Mouse (Mus musculus): ENCODE results near the gene Lrrc74b.
"Not testable (repeated sequence)": the region's sequence is repeated elsewhere in the genome, so short reads cannot be mapped to it uniquely, and the experiment has no call there.

Lrrc74b gene

DNA sequence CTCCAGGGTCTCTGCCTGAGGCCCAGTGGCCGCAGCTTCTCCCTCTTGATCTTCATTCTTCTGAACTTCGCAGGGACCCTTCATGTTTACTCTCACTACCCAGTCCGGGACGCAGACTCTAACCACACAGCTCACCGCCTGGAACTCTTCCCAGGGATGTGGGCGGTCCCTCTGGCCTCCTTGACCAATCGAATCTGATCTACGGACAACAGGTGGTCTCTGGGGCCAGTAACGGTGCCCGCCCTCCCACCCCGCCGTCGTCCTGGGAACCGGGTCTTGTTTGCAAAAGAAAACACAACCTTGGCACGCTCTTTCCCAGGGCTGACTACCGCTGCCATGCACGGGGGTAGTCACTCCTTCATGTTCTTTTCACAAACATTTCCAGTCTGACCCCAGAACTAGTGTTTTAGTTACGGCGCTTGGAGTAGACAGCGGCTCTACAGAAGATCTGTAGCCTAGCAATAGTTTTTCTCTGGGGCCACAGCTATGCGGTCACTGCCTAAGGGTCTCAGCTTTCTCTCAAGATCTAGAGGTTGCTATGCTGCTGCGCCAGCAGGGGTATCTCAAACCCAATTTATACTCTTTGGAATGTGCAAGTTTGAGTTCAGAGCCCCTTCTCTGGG is at the start of gene Lrrc74b:
TSS of gene Lrrc74b (minus strand) at position 120 of the 623 bp plus-strand sequence.
- DNase-seq, result peak; percentile 42

DNA sequence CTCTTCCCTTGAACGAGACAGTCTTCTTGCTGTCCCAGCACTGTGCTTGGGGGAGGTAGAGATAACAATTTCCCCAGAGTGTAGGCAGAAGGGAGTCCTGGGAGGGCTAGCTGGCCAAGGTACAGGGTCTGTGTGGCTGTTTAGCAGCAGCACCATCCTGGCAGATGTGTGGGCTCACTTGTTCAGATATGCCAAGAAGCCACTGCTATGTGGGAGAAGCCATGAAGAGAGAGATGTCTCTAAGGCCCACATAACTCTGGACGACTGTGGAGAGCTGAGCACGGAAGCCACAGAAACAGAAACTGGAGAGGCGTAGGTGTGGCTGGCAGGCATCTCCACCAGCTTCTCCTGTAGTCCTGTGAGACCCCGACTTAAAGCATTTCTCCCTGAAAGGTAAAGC is 44.6 kb upstream of the Lrrc74b start:
- DNase-seq, result no peak

DNA sequence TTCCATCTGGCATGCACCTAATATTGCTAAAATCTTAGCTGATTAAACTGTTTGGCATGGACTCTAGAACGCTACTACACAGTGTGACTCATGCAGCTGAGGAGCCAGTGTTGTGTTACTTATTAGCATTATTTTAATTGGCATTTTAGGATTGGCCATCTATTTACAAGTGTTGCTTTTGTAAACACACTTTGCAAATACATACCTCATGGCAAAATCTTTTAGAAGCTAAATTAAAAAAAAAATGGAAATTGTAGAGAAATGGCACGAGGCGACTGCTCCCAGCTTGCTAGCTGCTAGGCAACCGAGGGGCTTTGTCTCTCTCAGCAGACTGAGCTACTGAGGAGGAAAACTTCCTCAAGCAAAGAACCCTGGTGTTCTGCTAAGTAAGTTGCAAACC is 43.9 kb upstream of the Lrrc74b start:
- DNase-seq, result peak; percentile 6

DNA sequence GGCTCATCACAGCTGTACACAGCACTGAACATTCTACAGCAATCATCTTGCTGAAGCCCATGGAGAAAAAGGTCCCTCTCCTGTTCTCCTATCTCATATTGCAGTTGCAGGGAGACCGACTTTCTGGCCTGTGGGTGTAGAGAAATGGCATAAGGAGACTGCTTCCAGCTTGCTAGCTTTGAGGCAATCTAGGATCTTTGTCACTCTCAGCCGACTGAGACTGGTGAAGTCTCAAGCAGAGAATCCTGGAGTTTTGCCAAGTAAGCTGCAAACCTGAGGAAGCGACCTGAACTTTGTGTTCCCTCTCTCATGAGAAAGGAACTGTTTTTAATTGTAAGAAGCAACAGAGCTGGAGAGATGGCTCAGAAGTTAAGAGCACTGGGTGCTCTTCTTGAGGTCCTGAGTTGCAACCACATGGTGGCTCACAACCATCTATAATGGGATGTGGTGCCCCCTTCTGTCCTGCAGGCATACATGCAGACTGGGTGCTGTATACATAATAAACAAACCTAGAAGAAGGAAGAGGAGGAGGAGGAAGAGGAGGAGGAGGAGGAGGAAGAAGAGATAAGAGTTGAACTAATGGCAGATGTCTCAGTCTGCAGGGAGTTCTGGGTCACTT is 40.0 kb upstream of the Lrrc74b start:
- DNase-seq, result no peak

DNA sequence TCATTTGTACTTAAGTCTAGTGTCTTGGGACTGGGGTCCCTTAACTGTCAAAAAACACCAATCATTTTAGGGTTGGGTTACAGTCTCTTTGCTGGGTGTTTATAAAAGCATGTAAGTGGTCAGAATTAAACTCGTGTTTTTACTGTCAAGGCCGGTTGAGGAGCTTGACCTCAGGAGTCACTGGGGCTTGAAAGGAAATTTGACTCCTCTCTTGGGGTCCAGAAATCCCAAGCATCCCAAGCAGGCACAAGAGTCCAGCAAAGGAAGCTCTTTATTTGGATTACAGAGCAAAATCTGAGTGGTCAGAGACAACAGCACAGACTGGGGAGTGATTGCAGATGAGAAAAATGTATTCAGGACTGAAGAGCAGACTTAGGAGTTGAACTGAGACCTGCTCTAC is 29.7 kb upstream of the Lrrc74b start:
- no peak for DNase-seq

DNA sequence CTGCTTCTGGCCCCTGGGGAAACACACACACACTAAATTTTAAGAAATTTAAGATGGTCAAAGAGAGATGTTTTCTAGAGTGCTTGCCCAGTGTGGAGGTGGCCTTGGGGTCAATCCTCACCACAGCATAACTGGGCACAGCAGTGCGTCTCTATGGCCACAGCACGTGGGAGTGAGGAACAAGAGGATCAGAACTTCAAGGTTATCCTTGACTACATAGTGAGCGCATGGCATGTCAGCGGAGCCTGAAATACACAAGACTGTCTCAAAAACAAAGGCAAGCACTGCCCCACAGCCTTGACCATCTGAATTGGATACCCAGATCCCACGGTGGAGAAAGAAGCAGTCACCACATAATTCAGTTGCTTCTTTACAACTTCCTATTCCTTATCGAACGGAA is 23.5 kb upstream of the Lrrc74b start:
- no peak for DNase-seq

DNA sequence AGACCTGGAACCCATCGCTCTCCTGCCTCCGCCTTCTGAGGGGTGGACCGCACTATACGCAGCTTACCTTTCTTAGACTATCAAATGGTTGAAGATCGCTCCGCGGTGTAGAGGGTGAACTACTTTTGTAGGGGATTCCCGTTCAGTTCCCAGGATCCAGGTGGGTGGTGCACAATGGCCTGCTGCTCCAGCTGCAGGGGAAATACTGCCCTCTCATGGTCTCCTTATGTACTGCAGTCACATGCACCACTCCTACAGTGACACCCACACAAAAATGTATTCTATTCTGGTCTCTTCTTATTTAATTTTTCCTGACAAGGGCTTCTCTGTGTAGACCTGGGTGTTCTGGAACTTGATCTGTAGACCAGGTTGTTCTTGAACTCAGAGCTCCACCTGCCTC is 22.0 kb upstream of the Lrrc74b start, which contains the start of gene Slc7a4:
TSS of gene Slc7a4 (minus strand) at position 151 of the 400 bp plus-strand sequence.
- DNase-seq, result no peak

DNA sequence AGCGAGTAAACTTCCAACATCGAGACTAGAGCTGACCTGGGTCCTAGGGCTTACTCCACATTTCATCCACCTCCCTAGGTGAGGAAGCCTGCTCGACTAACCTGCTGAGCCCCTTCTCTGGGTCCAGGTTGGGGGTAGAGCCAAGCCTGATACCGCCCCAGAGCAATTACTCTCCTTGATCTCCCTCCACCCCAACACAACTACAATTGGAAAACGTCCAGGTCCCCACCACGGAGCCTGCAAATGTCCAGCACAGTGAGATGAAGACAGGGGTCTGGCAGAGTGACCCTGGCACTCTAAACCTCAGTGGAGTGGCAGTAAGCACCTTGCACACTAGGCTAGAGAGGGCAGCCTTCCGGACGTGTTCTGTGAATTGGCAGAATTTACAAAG is 15.8 kb upstream of the Lrrc74b start:
- DNase-seq, result no peak

DNA sequence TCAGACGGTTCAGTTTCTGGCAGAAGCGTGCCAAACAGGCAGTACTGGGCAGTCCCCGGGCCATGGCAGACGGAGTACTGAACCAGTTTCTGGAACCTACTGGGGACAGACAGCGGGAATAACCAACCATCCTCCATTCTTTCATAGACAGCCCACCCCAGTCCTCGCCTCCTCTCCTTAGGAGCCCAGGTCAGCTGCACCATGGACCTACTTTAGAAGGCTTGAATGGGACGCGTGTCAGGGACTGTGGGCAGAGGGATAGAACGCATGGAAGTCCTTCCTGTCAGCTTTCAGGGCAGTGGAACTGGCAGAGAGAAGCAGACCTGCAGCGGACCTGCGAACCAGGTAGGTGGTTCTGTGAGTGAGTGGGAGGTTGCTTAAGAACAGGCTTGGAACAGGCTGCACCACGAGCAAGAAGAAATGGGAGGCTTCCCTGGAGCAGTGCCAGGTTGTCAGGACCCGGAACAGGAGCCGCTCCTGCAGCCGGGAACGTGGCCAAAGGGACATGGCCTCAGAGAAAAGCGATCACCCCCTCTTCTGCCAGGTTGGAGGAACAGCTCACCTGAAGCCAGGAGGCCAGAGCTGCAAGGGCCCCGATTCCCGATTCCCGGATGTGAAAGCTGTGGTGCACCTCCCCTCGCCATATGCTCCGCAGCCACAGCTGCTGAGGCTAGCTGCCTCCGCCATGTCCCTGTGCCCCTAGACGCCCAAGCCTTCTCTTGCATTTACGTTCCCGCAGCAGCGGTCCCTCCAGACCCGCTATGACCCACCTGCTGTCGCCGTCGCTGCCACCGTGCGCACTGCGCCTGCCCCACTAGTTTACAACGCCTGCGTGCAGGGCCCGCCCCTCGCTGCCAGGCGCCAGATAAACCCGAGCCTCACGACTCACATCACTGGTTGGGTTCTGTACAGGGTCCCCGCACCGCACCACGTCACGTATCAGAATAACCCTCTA is 15.1 kb upstream of the Lrrc74b start:
- peak; percentile 77 for DNase-seq

DNA sequence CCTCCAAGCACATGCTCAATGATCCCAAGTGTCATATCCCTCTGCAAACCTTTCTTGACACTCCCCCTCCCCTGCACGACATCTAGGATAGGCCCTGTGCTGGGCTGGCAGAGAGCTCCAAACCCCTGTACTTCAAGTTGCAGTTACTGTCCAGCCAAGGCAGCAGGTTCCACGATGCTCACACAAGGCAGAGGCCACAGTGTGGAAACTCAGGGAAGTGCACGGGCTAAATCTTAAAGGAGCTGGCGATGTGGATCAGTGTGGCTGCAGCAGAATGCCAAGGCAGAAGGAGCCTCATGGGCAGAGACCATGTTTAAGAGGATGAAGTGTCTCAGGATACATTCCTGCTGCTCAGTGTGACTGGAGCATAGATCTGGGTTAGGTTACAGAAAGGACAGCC is 5.1 kb upstream of the Lrrc74b start:
- no peak for DNase-seq

DNA sequence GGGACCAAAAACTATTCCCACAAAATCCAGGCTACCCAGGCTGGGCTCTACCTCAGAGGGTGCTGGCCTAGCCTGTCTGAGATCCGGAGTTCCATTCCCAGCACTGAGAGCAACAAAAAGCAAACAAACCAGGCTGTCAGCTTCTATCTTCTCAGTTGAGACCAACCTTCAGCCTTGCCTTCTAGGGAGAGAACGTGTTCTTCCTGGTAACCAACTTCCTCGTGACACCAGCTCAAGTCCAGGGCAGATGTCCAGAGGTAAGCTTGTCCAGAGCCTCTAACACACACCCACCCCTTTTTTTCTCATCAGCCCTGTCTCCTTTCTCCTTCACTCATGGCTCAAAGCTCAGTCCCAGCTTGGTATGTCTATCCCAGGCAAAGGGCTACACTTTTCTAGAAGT is 3.7 kb upstream of the Lrrc74b start:
- DNase-seq, result no peak

DNA sequence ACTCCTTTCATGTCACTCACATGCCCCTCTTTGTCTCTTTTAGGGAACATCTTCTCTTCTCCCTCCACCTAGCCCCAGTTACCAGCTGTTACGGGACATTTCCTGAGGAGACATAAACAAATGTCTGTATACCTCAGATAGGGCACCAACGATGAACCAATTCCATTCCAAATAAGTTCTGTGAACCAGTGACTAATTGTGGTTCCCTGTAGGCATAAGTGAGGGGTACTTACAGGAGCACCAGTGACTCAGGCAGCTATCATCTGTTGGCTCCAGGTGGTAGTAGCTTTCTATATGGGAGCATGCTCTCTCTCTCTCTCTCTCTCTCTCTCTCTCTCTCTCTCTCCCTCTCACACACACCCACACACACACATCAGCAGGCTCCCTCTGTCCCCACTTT is 3.2 kb upstream of the Lrrc74b start:
- DNase-seq, result no peak

DNA sequence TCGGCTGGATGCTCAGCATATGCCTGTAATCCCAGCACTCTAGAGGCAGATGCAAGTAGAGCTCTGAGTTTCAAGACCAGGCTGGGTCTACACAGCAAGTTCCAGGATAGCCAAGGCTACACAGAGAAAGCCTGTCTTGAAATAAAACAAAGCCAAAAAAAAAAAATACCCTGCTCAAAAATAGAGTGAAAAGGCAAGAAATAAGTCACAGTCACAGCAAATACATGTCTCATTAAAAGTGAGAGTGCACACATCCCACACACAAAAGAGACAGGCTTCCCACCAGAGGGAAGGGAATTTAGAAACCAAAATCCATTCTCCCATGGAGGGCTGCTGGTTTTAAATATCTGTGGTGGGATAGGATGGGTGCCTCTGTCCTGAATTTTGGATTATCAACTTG is 2.5 kb upstream of the Lrrc74b start:
- DNase-seq, result no peak

DNA sequence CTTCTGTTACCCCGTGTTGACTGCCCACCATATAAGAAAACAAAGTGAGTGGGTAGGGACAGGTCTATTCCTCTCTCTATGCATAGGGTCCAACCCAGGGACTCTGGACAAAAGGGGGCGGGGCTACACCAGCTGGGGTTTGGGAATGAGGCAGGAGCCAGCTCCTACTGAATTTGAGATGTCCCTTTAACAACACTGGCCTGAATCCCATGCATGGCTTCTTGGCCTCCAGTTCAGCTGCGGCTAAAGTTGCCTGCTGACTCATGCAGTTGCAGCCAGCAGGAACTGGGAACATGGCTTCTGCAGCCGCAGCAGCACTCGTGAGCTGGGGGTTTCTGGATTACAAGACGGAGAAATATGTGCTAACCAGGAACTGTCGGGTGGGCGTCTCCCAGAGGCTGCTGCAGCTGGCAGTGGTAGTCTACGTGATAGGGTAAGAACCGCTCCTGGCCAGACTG is 733 bp upstream of the Lrrc74b start, which contains the start of gene P2rx6:
TSS of gene P2rx6 (plus strand) at position 135 of the 458 bp plus-strand sequence.
- DNase-seq, result peak; percentile 14

DNA sequence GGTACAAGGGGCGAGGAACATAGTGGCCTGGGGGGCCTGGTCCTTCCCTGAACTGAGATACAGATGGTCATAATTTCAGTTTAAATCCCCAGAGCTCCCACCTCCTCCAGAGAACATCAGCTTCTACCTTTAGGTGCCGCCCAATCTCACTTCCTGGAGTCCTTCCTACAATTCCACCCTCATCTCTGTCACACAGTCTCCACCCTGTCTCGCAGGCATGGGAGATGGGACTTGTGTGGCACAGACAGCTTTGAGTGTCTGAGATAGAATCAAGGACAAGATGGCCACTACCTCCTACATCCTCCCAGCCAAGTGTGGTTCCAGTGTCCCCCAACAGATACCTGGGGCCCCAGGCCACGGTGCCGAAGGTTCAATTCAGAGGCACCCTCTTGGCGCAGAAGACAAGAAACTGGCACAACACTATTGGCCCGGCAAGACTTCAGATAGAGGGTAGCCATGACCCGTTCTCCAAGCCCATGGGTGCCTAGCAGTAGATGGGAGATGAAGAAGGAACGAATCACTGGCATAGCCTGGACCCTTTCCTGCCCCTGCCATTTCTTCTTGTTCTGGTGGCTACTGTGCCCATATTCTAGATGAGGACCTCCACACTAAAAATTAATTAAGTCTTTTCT is 1.5 kb downstream of the Lrrc74b start:
- no peak for DNase-seq

DNA sequence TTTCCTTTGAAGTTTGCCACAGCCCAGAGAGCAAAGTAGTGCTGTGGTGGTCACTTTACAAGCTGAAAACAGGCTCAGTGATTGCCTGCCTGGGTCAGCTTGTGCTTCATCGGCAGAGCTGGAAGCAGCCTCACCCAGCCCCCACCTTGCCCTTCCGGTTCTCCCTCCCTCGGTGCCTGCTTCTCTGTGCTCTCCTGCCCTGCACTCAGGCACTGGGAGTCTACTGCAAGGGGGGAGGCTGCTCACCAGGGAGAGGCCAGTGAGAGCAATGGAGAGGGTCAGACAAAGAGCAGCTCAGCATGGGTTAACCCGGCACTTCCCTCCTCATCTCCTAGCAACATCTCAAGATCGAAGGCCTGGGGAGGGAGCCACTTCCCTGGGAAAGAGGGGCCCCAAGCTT is 2.2 kb downstream of the Lrrc74b start:
- DNase-seq, result no peak

DNA sequence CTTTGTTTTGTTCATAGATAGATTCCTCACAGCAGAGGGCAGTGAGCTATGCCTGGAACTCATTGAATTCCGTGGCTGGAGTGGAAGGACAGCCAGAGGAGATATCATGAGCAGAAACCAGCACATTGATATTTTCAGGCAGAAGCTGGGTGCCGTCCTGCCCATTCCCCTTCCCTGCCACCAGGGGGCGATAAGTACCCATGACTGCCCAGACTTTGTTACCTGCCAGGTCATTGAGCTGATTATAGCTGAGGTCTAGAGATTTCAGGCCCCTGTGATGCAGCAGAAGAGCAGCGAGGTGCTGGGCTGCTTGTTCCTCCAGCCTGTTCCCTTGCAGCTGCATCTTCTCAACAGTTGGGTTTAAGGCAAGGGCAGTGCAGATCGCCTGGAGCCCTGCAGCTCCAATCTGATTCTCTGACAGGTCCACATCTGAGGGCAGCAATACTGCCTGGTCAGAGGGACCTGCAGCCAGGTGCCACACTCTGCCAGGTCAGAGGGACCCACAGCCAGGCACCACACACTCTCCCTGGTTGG is 3.0 kb downstream of the Lrrc74b start:
- DNase-seq, result peak; percentile 62

DNA sequence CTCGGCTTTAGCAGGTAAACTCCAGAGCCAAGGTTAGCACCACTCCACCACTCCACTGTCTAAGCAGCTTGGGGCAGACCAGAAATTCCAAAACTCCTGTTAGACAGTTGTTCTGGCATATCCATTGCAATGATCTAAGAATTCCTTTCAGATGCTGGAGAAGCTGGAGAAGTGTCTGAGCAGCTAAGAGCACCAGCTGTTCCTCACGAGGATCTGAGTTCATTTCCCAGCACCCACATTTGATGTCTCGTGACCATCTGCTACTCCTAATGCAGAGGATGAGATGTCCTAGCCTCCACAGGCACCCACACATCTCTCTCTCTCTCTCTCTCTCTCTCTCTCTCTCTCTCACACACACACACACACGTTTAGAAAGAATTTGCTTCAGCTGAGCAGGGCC is 4.1 kb downstream of the Lrrc74b start:
- no peak for DNase-seq

DNA sequence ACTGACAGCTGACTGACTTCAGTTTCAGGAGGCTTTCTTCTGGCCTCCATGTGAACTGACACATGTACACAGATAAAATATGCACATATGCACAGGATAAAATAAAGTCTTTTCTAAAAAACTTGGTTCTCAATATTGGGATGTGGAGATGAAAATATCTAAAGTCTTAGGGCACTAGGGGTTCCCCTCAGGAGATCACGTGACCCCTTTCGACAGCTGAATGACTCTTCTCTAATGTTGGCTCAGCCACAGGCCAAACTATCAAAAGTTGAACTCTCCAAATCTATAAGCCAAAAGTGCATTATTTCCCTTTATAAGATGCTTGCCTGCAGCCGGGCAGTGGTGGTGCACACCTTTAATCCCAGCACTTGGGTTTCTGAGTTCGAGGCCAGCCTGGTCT is 4.9 kb downstream of the Lrrc74b start:
- DNase-seq, result no peak

DNA sequence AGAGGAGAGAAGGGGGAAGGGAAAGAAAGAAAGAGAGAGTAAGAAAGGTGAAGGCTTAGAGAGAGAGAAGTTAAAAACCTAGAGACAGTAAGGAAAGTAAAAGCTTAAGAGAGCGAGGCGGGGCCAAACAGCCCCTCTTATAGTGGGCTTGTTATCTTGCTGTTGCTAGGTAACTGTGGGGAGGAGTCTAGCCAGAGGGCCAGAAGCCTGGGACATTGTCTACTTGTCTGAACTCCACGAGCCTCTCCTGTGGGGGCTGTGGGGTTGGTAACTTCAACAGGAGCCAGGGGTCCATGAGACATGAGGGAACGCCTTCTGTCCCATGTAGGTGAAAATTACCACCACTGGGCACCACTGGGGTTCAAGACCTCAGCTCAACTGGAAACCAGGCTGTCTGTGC is 6.3 kb downstream of the Lrrc74b start:
- DNase-seq, result not testable (repeated sequence)

DNA sequence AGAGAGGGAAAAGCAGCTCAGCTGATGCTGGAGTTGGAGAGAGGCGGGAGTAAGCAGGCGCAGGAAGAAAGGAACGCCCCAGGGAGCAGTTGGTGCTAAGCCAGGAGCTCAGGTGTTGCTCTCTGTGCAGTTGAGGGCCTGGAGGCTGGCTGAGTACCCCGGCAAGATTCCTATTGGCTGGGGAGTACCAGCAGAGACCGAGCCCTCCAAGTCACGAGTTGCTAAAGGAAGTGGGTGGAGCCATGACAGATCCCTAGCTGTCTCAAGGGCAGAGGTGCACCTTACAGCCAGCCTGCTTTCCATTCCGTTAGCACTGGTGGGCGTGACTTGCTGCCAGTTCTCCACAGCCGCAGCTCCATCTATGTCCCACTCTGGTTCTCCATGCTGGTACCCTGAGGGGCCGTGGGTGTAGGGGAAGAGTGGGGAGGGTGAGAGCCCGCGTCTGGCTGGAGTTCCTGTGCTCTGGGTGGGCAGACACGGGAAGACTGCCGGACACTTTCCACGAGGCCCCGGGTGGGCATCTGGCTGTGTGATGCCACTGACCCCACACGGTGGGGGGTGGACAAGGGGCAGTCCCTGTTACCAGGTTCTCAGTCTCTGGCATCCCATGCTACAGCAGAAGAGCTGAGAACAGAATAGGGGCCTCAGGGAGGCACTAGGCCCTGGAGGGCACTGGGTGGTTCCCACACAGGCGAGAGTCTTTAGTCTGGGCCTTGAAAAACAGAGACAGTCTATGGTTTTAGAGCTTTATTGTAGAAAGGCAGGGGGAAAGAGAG is 6.9 kb downstream of the Lrrc74b start:
- DNase-seq, result no peak

DNA sequence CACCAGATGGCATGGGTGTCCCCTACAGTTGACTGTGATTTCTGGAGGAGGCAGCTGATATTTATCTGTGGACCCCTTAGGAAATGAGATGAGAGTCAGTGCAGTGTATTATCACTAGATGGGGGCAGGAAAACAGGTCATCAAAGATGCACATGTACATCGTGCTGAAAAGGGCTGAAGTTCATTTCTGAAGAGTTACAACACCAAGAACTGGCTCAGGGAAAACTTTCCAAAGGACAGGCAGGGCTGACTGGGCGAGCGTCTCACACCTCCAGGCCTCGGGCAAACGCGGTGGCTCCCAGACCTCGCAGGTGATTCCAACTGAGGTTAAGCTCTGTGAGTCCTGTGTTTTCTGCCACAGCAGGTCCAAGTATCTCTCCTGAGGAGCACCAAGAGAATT is 8.2 kb downstream of the Lrrc74b start:
- no peak for DNase-seq
